Mouse (Mus musculus) cortical plate, adult 2 months (tissue): Measurements from ENCODE around the gene Clec2d.

Experiments
- CTCF ChIP-seq: fragments of 200-500 bp; IDR thresholded peaks from 2 replicates; pipeline ENCODE4 v1.5.1; 2011; ENCODE audit warnings: mild to moderate bottlenecking, control low read depth, low read length; ENCODE audit not compliant: insufficient read depth; ENCODE audit errors: extremely low read depth
- POLR2A ChIP-seq: fragments of 200-500 bp; IDR thresholded peaks from 2 replicates; pipeline ENCODE4 v1.6.1; 2011; ENCODE audit warnings: mild to moderate bottlenecking, low read length, control low read depth; ENCODE audit not compliant: insufficient read depth; ENCODE audit errors: extremely low read depth

DNA sequence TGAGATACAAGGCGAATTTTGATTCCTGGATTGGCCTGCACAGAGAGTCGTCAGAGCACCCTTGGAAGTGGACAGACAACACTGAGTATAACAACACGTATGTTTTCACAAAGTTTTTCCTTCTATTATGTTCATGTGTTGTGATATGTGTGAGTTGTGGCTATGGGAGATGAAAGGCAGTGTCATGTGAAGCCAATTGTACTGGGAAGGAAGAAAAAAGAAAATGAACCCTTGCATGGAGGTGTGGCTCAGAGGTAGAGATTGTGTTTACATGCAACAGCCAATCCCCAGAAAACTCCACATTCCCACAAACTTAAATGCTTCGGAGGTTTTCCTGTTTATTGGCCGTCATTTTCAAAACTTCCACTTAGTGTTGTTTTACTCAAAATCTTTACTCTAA, 4.4 kb downstream of the Clec2d start:
- TF ChIP-seq POLR2A, result no peak
- no peak for TF ChIP-seq CTCF
